Mouse (Mus musculus): ENCODE measurements around the gene Synm. TPM values are rescaled to one million over a fixed set of nuclear protein-coding genes. Genes with fewer than 3 reads are reported as not detected.
A peak's percentile ranks its signal among the peaks of the same experiment; 100 is the strongest.

Synm gene
- polyA plus RNA-seq, 1 experiment from 2014 or later, result 10.0 TPM

DNA sequence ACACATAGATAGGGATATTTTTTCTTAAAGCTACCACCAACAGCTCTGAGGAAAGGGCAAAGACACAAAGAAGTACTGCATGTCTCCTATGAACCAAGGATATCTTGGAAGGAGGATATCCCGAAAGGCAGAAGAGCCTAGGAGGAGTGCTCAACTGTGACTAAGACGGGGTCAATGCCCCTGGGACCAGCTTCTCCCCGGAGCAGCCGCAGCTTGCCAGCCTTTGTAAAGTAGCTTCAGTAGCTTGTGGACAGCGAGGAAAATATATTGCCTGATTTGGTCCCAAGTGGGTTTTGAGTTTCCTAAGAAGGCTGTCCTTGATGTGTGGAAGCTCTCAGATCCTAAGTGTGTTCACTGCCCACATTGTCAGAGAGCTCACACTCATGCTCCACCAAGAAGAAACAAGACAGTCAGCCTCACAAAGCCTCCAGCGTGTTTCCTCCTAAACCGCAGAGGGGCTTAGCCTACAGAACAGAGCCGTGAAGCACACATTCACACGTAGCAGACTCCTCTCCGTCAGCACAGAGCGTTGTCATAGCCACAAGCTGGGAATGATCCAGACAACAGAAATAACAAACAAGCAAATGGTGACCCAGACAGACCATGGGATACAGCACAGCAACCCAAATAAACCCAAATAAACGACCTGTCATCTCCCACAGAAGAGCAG is 17.2 kb upstream of the Synm start:
- Histone ChIP-seq H3K4me2 (no peak overlapping the region), H3K4me1 (peaks cover 6% of the 10 kb centered on the region; the same call in 1 of the 2 replicates), H3K9ac (replicated peaks) (no peak overlapping the region), H3K27ac (replicated peaks) (no peak overlapping the region), H3K4me3 (replicated peaks) (no peak overlapping the region), H3K36me3 (no peaks in the 10 kb centered on the region), H3K27me3 (replicated peaks) (no peaks in the 10 kb centered on the region), H3K9me3 (replicated peaks) (no peaks in the 10 kb centered on the region)
- WGBS, result 54% methylated on average over 12 of the region's 12 CpGs
- ATAC-seq (ENCODE audit: low FRiP score), result no peak

DNA sequence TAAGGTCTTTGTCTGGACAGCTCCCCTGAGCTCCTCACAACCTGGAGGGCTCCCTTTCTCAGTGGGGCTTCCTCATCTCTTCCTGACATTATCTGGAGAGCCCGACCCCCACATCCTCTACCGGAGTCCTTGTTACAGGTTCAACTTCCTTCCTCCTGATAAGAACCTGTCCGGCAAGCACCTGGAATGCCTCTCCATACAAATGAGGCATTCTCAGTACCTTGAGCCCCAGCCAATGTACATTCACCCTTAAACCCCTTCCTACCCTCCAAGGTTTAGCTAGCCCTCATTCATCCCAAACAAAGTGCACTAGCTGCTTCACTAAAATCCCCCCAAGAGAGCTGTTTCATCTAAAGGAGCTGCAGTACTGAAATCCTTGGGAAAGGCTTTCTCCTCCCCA is 16.1 kb upstream of the Synm start:
- no peak overlapping the region for H3K9ac ChIP-seq (replicated peaks)
- no peak for ATAC-seq (ENCODE audit: low FRiP score)
- WGBS, result 80% methylated on average over 3 of the region's 3 CpGs
- peaks cover 6% of the 10 kb centered on the region; the same call in 1 of the 2 replicates for H3K4me1 ChIP-seq
- no peak overlapping the region for H3K4me2 ChIP-seq
- H3K27me3 ChIP-seq (replicated peaks), result no peaks in the 10 kb centered on the region
- H3K4me3 ChIP-seq (replicated peaks), result no peak overlapping the region
- no peaks in the 10 kb centered on the region for H3K9me3 ChIP-seq (replicated peaks)
- H3K36me3 ChIP-seq, result no peaks in the 10 kb centered on the region
- no peak overlapping the region for H3K27ac ChIP-seq (replicated peaks)

- no peaks in the 10 kb centered on the region for H3K36me3 ChIP-seq
- ATAC-seq (ENCODE audit: low FRiP score), result no peak
- 90% methylated on average over 9 of the region's 9 CpGs for WGBS
These were observed 12.7 kb upstream of the Synm start for GRCm38 (mm10) chr7:67772231-67772630.

GRCm38 (mm10) chr7:67769487-67769886 is 9.9 kb upstream of the Synm start:
- whole genome bisulfite sequencing, result 83% methylated on average over 5 of the region's 5 CpGs
- H3K36me3 ChIP-seq, result no peaks in the 10 kb centered on the region
- H3K4me1 ChIP-seq, result no peaks in the 10 kb centered on the region
- no peak for ATAC-seq (ENCODE audit: low FRiP score)
- H3K4me2 ChIP-seq, result no peak overlapping the region
- H3K9me3 ChIP-seq (replicated peaks), result no peaks in the 10 kb centered on the region
- no peak overlapping the region for H3K4me3 ChIP-seq (replicated peaks)
- H3K27me3 ChIP-seq (replicated peaks), result 0 out of 2 replicates have a peak, but pooled peaks cover 3% of the 10 kb centered on the region
- H3K27ac ChIP-seq (replicated peaks), result no peak overlapping the region
- no peak overlapping the region for H3K9ac ChIP-seq (replicated peaks)

More at GRCm38 (mm10) chr7:67772231-67772630, 12.7 kb upstream of the Synm start:
- Histone ChIP-seq H3K27ac (replicated peaks) (no peak overlapping the region), H3K9ac (replicated peaks) (no peak overlapping the region), H3K4me3 (replicated peaks) (no peak overlapping the region), H3K4me1 (peaks cover 6% of the 10 kb centered on the region; the same call in 1 of the 2 replicates), H3K9me3 (replicated peaks) (no peaks in the 10 kb centered on the region), H3K4me2 (no peak overlapping the region), H3K27me3 (replicated peaks) (no peaks in the 10 kb centered on the region)

- 0 out of 2 replicates have a peak, but pooled peaks cover 3% of the 10 kb centered on the region for H3K27me3 ChIP-seq (replicated peaks)
- H3K4me1 ChIP-seq, result no peaks in the 10 kb centered on the region
- H3K9ac ChIP-seq (replicated peaks), result no peak overlapping the region
- WGBS, result 86% methylated on average over 3 of the region's 3 CpGs
- H3K36me3 ChIP-seq, result no peaks in the 10 kb centered on the region
- no peak overlapping the region for H3K4me3 ChIP-seq (replicated peaks)
- ATAC-seq (ENCODE audit: low FRiP score), result no peak
- H3K4me2 ChIP-seq, result no peak overlapping the region
- no peaks in the 10 kb centered on the region for H3K9me3 ChIP-seq (replicated peaks)
- H3K27ac ChIP-seq (replicated peaks), result no peak overlapping the region
These were observed 8.6 kb upstream of the Synm start for GRCm38 (mm10) chr7:67768125-67768524.

DNA sequence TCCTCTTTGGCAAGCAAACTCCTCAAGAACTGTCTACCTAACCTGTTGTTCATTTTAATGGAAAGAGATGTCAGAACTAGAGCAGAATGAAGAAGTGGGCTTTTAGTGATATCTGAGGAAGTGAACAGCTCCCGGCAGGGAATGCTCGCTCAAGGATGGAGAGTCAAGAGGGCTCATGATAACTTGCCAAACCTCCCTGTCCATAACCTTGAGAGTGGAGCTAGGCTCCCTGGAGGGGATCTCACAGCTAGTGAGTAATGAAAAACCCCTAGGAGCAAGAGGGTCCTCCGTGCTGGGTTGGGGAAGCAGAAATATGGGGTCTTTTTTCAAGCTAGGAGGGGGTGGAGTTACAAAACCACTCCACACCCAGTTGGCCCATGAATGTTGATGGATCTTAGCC is 4.1 kb upstream of the Synm start:
- Histone ChIP-seq H3K9ac (replicated peaks) (no peak overlapping the region), H3K4me2 (no peak overlapping the region), H3K27me3 (replicated peaks) (peaks cover 7% of the 10 kb centered on the region), H3K4me3 (replicated peaks) (no peak overlapping the region), H3K27ac (replicated peaks) (no peak overlapping the region), H3K36me3 (no peaks in the 10 kb centered on the region), H3K9me3 (replicated peaks) (no peaks in the 10 kb centered on the region), H3K4me1 (peaks cover 14% of the 10 kb centered on the region)
- WGBS, result 84% methylated on average over 3 of the region's 3 CpGs
- no peak for ATAC-seq (ENCODE audit: low FRiP score)

DNA sequence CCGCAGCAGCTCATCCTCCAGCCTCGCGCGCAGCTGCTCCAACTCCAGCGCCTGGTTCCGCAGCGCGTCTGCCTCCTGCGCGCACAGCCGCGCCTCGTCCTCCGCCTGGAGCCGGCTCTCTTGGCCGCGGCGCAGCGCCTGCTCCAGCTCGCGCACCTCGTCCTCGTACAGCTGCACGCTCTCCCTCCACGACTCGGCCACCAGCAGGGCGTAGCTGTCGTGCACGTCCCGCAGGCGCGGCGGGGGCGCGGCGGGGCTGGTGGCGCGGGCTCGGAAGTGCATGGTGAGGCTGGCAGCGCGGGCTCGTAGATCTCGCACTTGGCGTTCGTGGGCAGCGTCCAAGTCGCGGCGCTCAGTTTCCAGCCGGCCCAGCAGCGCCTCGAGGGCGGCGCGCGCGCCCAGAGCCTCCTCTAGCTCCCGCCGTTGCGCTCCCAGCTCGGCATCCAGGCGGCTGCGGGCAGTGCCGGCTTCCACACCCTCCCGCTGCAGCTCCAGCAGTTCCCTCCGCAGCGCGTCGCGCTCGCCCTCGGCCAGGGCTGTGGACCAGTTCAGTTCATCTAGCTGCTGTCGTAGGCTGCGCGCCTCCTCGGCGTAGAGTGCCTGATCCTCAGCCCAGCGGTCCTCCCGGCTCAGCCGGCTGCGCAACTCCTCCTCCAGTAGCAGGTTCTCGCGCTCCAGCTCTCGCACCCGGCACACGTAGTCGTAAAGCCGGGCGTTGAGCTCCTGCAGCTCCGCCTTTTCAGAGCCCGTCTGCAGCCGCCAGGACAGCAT is 499 bp downstream of the Synm start:
- Histone ChIP-seq H3K4me1 (peaks cover 18% of the 10 kb centered on the region), H3K27ac (replicated peaks) (peak overlapping the region; percentile 85), H3K4me3 (replicated peaks) (peak overlapping the region; percentile 70), H3K27me3 (replicated peaks) (peaks cover 12% of the 10 kb centered on the region), H3K9me3 (replicated peaks) (no peaks in the 10 kb centered on the region), H3K4me2 (peak overlapping the region; percentile 99), H3K9ac (replicated peaks) (peak overlapping the region; percentile 70), H3K36me3 (no peaks in the 10 kb centered on the region)
- WGBS, result under 1% methylated on average over 92 of the region's 92 CpGs
- ATAC-seq (ENCODE audit: low FRiP score), result peak; percentile 87

GRCm38 (mm10) chr7:67758506-67758857 is 1.1 kb downstream of the Synm start:
- ATAC-seq (ENCODE audit: low FRiP score), result peak; percentile 0; the same call in 1 of the 2 replicates
- H3K9ac ChIP-seq (replicated peaks), result peak overlapping the region; percentile 70

GRCm38 (mm10) chr7:67756636-67757035 is 2.9 kb downstream of the Synm start:
- Histone ChIP-seq H3K4me2 (no peak overlapping the region), H3K4me1 (peaks cover 18% of the 10 kb centered on the region), H3K27me3 (replicated peaks) (peaks cover 12% of the 10 kb centered on the region), H3K4me3 (replicated peaks) (no peak overlapping the region), H3K9me3 (replicated peaks) (no peaks in the 10 kb centered on the region), H3K9ac (replicated peaks) (no peak overlapping the region), H3K36me3 (no peaks in the 10 kb centered on the region), H3K27ac (replicated peaks) (no peak overlapping the region)
- ATAC-seq (ENCODE audit: low FRiP score), result no peak
- 89% methylated on average over 5 of the region's 5 CpGs for WGBS

More at GRCm38 (mm10) chr7:67758506-67758857, 1.1 kb downstream of the Synm start:
- Histone ChIP-seq H3K4me3 (replicated peaks) (peak overlapping the region; percentile 70), H3K36me3 (no peaks in the 10 kb centered on the region), H3K27me3 (replicated peaks) (peaks cover 12% of the 10 kb centered on the region), H3K9me3 (replicated peaks) (no peaks in the 10 kb centered on the region), H3K4me2 (peak overlapping the region; percentile 99), H3K27ac (replicated peaks) (peak overlapping the region; percentile 85), H3K4me1 (peaks cover 18% of the 10 kb centered on the region)
- WGBS, result 0% methylated on average over 19 of the region's 19 CpGs

- Histone ChIP-seq H3K4me1 (peaks cover 18% of the 10 kb centered on the region), H3K4me2 (no peak overlapping the region), H3K36me3 (no peaks in the 10 kb centered on the region), H3K9ac (replicated peaks) (no peak overlapping the region), H3K9me3 (replicated peaks) (no peaks in the 10 kb centered on the region), H3K27ac (replicated peaks) (no peak overlapping the region), H3K27me3 (replicated peaks) (peaks cover 8% of the 10 kb centered on the region), H3K4me3 (replicated peaks) (no peak overlapping the region)
- WGBS, result 90% methylated on average over 7 of the region's 7 CpGs
- ATAC-seq (ENCODE audit: low FRiP score), result no peak
These were observed 4.2 kb downstream of the Synm start for GRCm38 (mm10) chr7:67755366-67755765.

DNA sequence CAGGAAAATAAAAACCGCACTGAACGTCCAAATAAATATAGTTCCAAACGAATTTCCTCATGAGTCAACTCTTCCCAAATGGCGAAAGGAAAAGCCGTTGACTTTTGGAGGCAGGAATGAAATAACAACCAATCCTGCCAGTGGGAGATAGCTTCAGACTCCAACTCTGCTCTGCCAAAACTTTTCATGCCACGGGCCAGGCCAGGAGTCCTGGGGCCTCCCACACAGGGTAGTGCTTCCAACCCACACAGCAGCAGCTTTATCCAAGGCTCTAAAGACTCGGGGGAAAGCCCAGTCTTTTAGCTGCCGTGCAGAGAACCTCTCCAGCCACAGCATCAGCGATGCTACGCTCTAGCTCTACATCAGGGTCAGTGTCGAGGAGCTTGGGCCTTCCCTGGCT is 4.9 kb downstream of the Synm start:
- Histone ChIP-seq H3K36me3 (no peaks in the 10 kb centered on the region), H3K27ac (replicated peaks) (no peak overlapping the region), H3K4me1 (peaks cover 17% of the 10 kb centered on the region), H3K4me3 (replicated peaks) (no peak overlapping the region), H3K9ac (replicated peaks) (no peak overlapping the region), H3K4me2 (no peak overlapping the region), H3K9me3 (replicated peaks) (no peaks in the 10 kb centered on the region), H3K27me3 (replicated peaks) (peaks cover 8% of the 10 kb centered on the region)
- ATAC-seq (ENCODE audit: low FRiP score), result no peak
- WGBS, result 78% methylated on average over 11 of the region's 11 CpGs

Measured in neural tube, embryonic 15.5 days (tissue).